Mouse (Mus musculus): ENCODE data around the gene Vmn1r142.
"Not testable (repeated sequence)": the region's sequence is repeated elsewhere in the genome, so short reads cannot be mapped to it uniquely, and the experiment has no call there.

Vmn1r142 gene

DNA sequence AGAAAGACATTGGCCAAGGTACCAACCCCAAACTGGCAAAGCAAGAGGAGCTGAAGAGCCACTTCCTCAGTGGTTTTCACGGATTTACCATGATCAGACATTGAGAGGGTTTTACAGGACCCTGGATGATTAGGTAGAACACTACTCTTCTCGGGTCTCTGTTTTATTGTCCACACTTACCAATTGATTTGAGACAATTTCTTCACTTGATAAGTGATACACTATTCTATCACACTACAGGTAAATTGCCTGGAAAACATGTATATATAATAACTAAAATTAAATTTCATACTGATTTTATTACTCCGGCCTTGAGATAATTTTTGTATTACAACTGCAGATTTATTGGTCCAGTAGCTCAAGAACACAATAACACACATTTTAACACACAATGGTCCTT is at the start of gene Vmn1r142:
TSS of gene Vmn1r142 (minus strand) at position 101 of the 400 bp plus-strand sequence.
- DNase-seq: not testable (repeated sequence)

DNA sequence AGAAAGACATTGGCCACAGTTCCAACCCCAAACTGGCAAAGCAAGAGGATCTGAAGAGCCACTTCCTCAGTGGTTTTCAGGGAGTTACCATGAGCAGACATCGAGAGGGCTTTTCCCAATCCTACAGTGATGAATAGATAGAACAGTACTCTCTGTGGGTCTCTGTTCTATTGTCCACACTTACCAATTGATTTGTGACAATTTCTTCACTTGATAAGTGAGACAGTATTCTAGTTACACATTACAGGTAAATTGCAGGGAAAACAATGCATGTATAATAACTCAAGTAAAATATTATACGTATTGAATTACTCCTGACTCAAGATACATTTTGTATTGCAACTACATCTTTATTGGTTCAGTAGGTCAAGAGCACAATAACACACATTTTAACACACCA is 37.3 kb upstream of the Vmn1r142 start, which contains the start of gene Gm8653:
TSS of gene Gm8653 (minus strand) at position 101 of the 400 bp plus-strand sequence.
- DNase-seq: not testable (repeated sequence)

DNA sequence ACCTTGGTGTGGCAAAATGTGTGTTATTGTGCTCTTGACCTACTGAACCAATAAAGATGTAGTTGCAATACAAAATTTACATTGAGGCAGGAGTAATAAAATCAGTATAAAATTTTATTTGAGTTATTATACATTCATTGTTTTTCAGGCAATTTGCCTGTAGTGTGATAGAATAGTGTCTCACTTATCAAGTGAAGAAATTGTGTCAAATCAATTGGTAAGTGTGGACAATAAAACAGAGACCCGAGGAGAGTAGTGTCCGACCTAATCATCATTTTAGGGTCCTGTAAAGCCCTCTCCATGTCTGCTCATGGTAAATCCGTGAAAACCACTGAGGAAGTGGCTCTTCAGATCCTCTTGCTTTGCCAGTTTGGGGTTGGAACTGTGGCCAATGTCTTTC is 25.2 kb upstream of the Vmn1r142 start, which contains the start of gene Vmn1r143:
TSS of gene Vmn1r143 (plus strand) at position 301 of the 400 bp plus-strand sequence.
- not testable (repeated sequence) for DNase-seq

DNA sequence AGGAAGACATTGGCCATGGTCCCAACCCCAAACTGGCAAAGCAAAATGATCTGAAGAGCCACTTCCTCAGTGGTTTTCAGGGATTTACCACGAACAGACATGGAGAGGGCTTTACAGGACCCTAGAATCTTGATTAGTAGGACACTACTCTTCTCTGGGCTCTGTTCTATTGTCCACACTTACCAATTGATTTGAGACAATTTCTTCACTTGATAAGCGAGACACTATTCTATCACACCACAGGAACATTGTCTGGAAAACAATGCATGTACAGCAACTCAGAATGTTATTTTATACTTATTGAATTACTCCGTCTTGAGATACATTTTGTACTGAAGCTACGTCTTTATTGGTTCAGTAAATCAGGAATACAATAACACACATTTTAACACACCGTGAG is 29.2 kb downstream of the Vmn1r142 start, which contains the start of gene Gm10666:
TSS of gene Gm10666 (minus strand) at position 101 of the 400 bp plus-strand sequence.
- DNase-seq: not testable (repeated sequence)

DNA sequence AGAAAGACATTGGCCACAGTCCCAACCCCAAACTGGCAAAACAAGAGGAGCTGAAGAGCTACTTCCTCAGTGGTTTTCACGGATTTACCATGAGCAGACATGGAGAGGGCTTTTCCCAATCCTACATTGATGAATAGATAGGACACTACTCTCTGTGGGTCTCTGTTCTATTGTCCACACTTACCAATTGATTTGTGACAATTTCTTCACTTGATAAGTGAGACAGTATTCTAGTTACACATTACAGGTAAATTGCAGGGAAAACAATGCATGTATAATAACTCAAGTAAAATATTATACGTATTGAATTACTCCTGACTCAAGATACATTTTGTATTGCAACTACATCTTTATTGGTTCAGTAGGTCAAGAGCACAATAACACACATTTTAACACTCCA is 45.7 kb downstream of the Vmn1r142 start, which contains the start of gene Gm16451:
TSS of gene Gm16451 (minus strand) at position 101 of the 400 bp plus-strand sequence.
- not testable (repeated sequence) for DNase-seq

Measured in kidney, adult 18-20 months (tissue).